Mouse (Mus musculus) lung, adult 2 months (tissue): Measurements from ENCODE around the gene Tex21. TPM values are rescaled to one million over a fixed set of nuclear protein-coding genes. Genes with fewer than 3 reads are reported as not detected.
A peak's percentile ranks its signal among the peaks of the same experiment; 100 is the strongest.

Experiments
- DNase-seq: peaks from one replicate; pipeline ENCODE4 v3.0.0; 2022
- H3K4me1 ChIP-seq: fragments of 200-500 bp; 2 replicates; pipeline ENCODE4 v1.6.1; 2011; ENCODE audit warnings: low read length; ENCODE audit not compliant: control insufficient read depth, insufficient read depth
- H3K4me3 ChIP-seq: fragments of 200-500 bp; replicated peaks from 2 replicates; pipeline ENCODE3; 2011; ENCODE audit warnings: low read depth, mild to moderate bottlenecking, control low read depth, low read length; ENCODE audit errors: extremely low read depth
- CTCF ChIP-seq: fragments of 200-500 bp; IDR thresholded peaks from 2 replicates; pipeline ENCODE4 v1.5.1; 2011; ENCODE audit warnings: mild to moderate bottlenecking, low read length, control low read depth; ENCODE audit not compliant: insufficient read depth
- POLR2A ChIP-seq: fragments of 200-500 bp; IDR thresholded peaks from 2 replicates; pipeline ENCODE4 v1.6.1; 2011; ENCODE audit warnings: low read depth, mild to moderate bottlenecking, control low read depth, low read length, borderline replicate concordance; ENCODE audit errors: extremely low read depth
- WGBS: fragments of 180-500 bp; shearing (Covaris S2); methylation state at CpG from one replicate; pipeline ENCODE4 v1.1.7; 2018; 5-methylcytosine and 5-hydroxymethylcytosine counted together
- polyA plus RNA-seq: library from polyadenylated mRNA; depleted of rRNA; stranded (reverse); fragments of >200 nt; gene quantifications from 2 replicates; pipeline ENCODE4 v1.2.3, GENCODE M21; 2012; rRNA removed

Tex21 gene
- not detected in 2 replicates for polyA plus RNA-seq

GRCm38 (mm10) chr12:76246646-76247045 is at the start of gene Tex21:
TSS of gene Tex21 (minus strand) at chr12:76246746.
- TF ChIP-seq POLR2A, result no peak
- TF ChIP-seq CTCF, result no peak
- Histone ChIP-seq H3K4me1 (no peaks in the 10 kb centered on the region), H3K4me3 (no peak within 1 kb of the TSS)
- WGBS, result 79% methylated on average over 6 of the region's 6 CpGs
- DNase-seq, result no peak

GRCm38 (mm10) chr12:76293192-76293591 is 46.6 kb upstream of the Tex21 start:
- 46% methylated on average over 7 of the region's 7 CpGs for whole genome bisulfite sequencing
- peak; percentile 77 for DNase-seq
- Histone ChIP-seq H3K4me1 (no peaks in the 10 kb centered on the region), H3K4me3 (no peak overlapping the region)
- TF ChIP-seq POLR2A (no peak), CTCF (peak; percentile 89)

GRCm38 (mm10) chr12:76290271-76290670 is 43.7 kb upstream of the Tex21 start:
- TF ChIP-seq POLR2A, result no peak
- TF ChIP-seq CTCF, result peak; percentile 50; the same call in 1 of the 2 replicates
- WGBS, result 93% methylated on average over 2 of the region's 2 CpGs
- no peak overlapping the region for H3K4me3 ChIP-seq
- H3K4me1 ChIP-seq, result no peaks in the 10 kb centered on the region
- no peak for DNase-seq

GRCm38 (mm10) chr12:76289428-76289827 is 42.9 kb upstream of the Tex21 start:
- TF ChIP-seq POLR2A (no peak), CTCF (no peak)
- DNase-seq, result no peak
- H3K4me3 ChIP-seq, result no peak overlapping the region
- WGBS, result 95% methylated on average over 12 of the region's 12 CpGs
- H3K4me1 ChIP-seq, result no peaks in the 10 kb centered on the region

- H3K4me1 ChIP-seq, result no peaks in the 10 kb centered on the region
- DNase-seq, result no peak
- H3K4me3 ChIP-seq, result no peak overlapping the region
- TF ChIP-seq CTCF (no peak), POLR2A (no peak)
- 88% methylated on average over 5 of the region's 5 CpGs for whole genome bisulfite sequencing
Observed at GRCm38 (mm10) chr12:76288494-76288893, 41.9 kb upstream of the Tex21 start.

- DNase-seq, result no peak
- no peaks in the 10 kb centered on the region for H3K4me1 ChIP-seq
- H3K4me3 ChIP-seq, result no peak overlapping the region
- WGBS, result 78% methylated on average over 8 of the region's 8 CpGs
- no peak for TF ChIP-seq CTCF
- no peak for TF ChIP-seq POLR2A
Observed at GRCm38 (mm10) chr12:76287986-76288385, 41.4 kb upstream of the Tex21 start.

GRCm38 (mm10) chr12:76285418-76285817 is 38.9 kb upstream of the Tex21 start:
- DNase-seq, result no peak
- Histone ChIP-seq H3K4me1 (no peaks in the 10 kb centered on the region), H3K4me3 (no peak overlapping the region)
- TF ChIP-seq CTCF (no peak), POLR2A (no peak)
- 84% methylated on average over 6 of the region's 6 CpGs for WGBS

GRCm38 (mm10) chr12:76282532-76283173 is 36.1 kb upstream of the Tex21 start:
- Histone ChIP-seq H3K4me3 (no peak overlapping the region), H3K4me1 (no peaks in the 10 kb centered on the region)
- TF ChIP-seq POLR2A, result no peak
- no peak for TF ChIP-seq CTCF
- DNase-seq, result no peak
- 93% methylated on average over 17 of the region's 17 CpGs for WGBS

GRCm38 (mm10) chr12:76282132-76282531 is 35.6 kb upstream of the Tex21 start:
- WGBS, result 51% methylated on average over 4 of the region's 4 CpGs
- TF ChIP-seq CTCF (no peak), POLR2A (no peak)

GRCm38 (mm10) chr12:76281111-76281660 is 34.6 kb upstream of the Tex21 start:
- Histone ChIP-seq H3K4me1 (no peaks in the 10 kb centered on the region), H3K4me3 (no peak overlapping the region)
- 61% methylated on average over 2 of the region's 2 CpGs for WGBS
- TF ChIP-seq POLR2A (no peak), CTCF (no peak)
- no peak for DNase-seq

More at GRCm38 (mm10) chr12:76282132-76282531, 35.6 kb upstream of the Tex21 start:
- Histone ChIP-seq H3K4me3 (no peak overlapping the region), H3K4me1 (no peaks in the 10 kb centered on the region)
- no peak for DNase-seq
